Mouse (Mus musculus): ENCODE measurements around the gene 2610021A01Rik.
"Not testable (repeated sequence)": the region's sequence is repeated elsewhere in the genome, so short reads cannot be mapped to it uniquely, and the experiment has no call there.

Gene 2610021A01Rik

GRCm38 (mm10) chr7:41599034-41599813 is at the start of gene 2610021A01Rik:
Gene 2610021A01Rik, plus strand, starts transcription at chr7:41599230.
- peak; percentile 78 to 80 for DNase-seq

GRCm38 (mm10) chr7:41560681-41561080 is 38.3 kb upstream of the 2610021A01Rik start:
- no peak for DNase-seq

GRCm38 (mm10) chr7:41573562-41573961 is 25.5 kb upstream of the 2610021A01Rik start, which contains the start of gene Gm6871:
Gene Gm6871, minus strand, starts transcription at chr7:41573662.
- not testable (repeated sequence) for DNase-seq

GRCm38 (mm10) chr7:41577956-41578355 is 21.1 kb upstream of the 2610021A01Rik start:
- DNase-seq = no peak

- DNase-seq = no peak
Measured at GRCm38 (mm10) chr7:41582028-41582427, 17.0 kb upstream of the 2610021A01Rik start.

GRCm38 (mm10) chr7:41587831-41588230 is 11.2 kb upstream of the 2610021A01Rik start:
- not testable (repeated sequence) for DNase-seq

GRCm38 (mm10) chr7:41598615-41599014 is 415 bp upstream of the 2610021A01Rik start:
- DNase-seq = no peak

GRCm38 (mm10) chr7:41599932-41600548 is 1.0 kb downstream of the 2610021A01Rik start:
- no peak for DNase-seq

- DNase-seq = no peak
Measured at GRCm38 (mm10) chr7:41611654-41612053, 12.6 kb downstream of the 2610021A01Rik start.

GRCm38 (mm10) chr7:41616241-41616640 is 17.2 kb downstream of the 2610021A01Rik start:
- DNase-seq = not testable (repeated sequence)

GRCm38 (mm10) chr7:41632409-41633220 is 33.6 kb downstream of the 2610021A01Rik start, which contains the start of gene Zfp788:
Gene Zfp788, plus strand, starts transcription at chr7:41633203.
- DNase-seq = peak; percentile 74 to 78

GRCm38 (mm10) chr7:41633221-41633984 is 34.4 kb downstream of the 2610021A01Rik start:
- DNase-seq = peak; percentile 68 to 71

GRCm38 (mm10) chr7:41674326-41674725 is 75.3 kb downstream of the 2610021A01Rik start:
- not testable (repeated sequence) for DNase-seq

Measured in spleen, adult 18-20 months (tissue).